Mouse (Mus musculus): ENCODE results near the gene Ryk.

Ryk gene

GRCm38 (mm10) chr9:102858283-102858682 is 23.6 kb downstream of the Ryk start:
- no peak for ATAC-seq (ENCODE audit: low TSS enrichment)

GRCm38 (mm10) chr9:102859399-102859798 is 24.7 kb downstream of the Ryk start:
- ATAC-seq (ENCODE audit: low TSS enrichment), result no peak

- no peak for ATAC-seq (ENCODE audit: low TSS enrichment)
These were observed 25.2 kb downstream of the Ryk start for GRCm38 (mm10) chr9:102859963-102860362.

GRCm38 (mm10) chr9:102860802-102861469 is 26.2 kb downstream of the Ryk start:
- no peak for ATAC-seq (ENCODE audit: low TSS enrichment)

GRCm38 (mm10) chr9:102861789-102862188 is 27.1 kb downstream of the Ryk start:
- no peak for ATAC-seq (ENCODE audit: low TSS enrichment)

- ATAC-seq (ENCODE audit: low TSS enrichment), result no peak
These were observed 27.5 kb downstream of the Ryk start for GRCm38 (mm10) chr9:102862260-102862659.

GRCm38 (mm10) chr9:102863876-102864545 is 29.3 kb downstream of the Ryk start:
- ATAC-seq (ENCODE audit: low TSS enrichment), result peak; percentile 91

- no peak for ATAC-seq (ENCODE audit: low TSS enrichment)
These were observed 30.2 kb downstream of the Ryk start for GRCm38 (mm10) chr9:102864931-102865330.

GRCm38 (mm10) chr9:102865946-102866737 is 31.4 kb downstream of the Ryk start:
- no peak for ATAC-seq (ENCODE audit: low TSS enrichment)

GRCm38 (mm10) chr9:102866893-102867292 is 32.2 kb downstream of the Ryk start:
- peak; percentile 70 for ATAC-seq (ENCODE audit: low TSS enrichment)

GRCm38 (mm10) chr9:102867516-102867915 is 32.8 kb downstream of the Ryk start:
- no peak for ATAC-seq (ENCODE audit: low TSS enrichment)

GRCm38 (mm10) chr9:102868451-102868850 is 33.7 kb downstream of the Ryk start:
- no peak for ATAC-seq (ENCODE audit: low TSS enrichment)

- ATAC-seq (ENCODE audit: low TSS enrichment), result no peak
These were observed 41.5 kb downstream of the Ryk start for GRCm38 (mm10) chr9:102876054-102876690.

GRCm38 (mm10) chr9:102877916-102878315 is 43.2 kb downstream of the Ryk start:
- no peak for ATAC-seq (ENCODE audit: low TSS enrichment)

- peak; percentile 72; the same call in 1 of the 2 replicates for ATAC-seq (ENCODE audit: low TSS enrichment)
These were observed 44.8 kb downstream of the Ryk start for GRCm38 (mm10) chr9:102879545-102879944.

- ATAC-seq (ENCODE audit: low TSS enrichment), result no peak
These were observed 50.0 kb downstream of the Ryk start for GRCm38 (mm10) chr9:102884703-102885102.

- ATAC-seq (ENCODE audit: low TSS enrichment), result no peak
These were observed 55.4 kb downstream of the Ryk start for GRCm38 (mm10) chr9:102890166-102890565.

GRCm38 (mm10) chr9:102892480-102893355 is 58.0 kb downstream of the Ryk start:
- ATAC-seq (ENCODE audit: low TSS enrichment), result no peak

GRCm38 (mm10) chr9:102893356-102893870 is 58.7 kb downstream of the Ryk start:
- ATAC-seq (ENCODE audit: low TSS enrichment), result no peak

GRCm38 (mm10) chr9:102899916-102900315 is 65.2 kb downstream of the Ryk start:
- no peak for ATAC-seq (ENCODE audit: low TSS enrichment)

GRCm38 (mm10) chr9:102902308-102902707 is 67.6 kb downstream of the Ryk start:
- no peak for ATAC-seq (ENCODE audit: low TSS enrichment)
